Mouse (Mus musculus): ENCODE measurements around the gene Rps10. TPM values are rescaled to one million over a fixed set of nuclear protein-coding genes. Genes with fewer than 3 reads are reported as not detected.

Gene Rps10
- polyA plus RNA-seq, 2 experiments = 1,160 to 1,839 TPM

DNA sequence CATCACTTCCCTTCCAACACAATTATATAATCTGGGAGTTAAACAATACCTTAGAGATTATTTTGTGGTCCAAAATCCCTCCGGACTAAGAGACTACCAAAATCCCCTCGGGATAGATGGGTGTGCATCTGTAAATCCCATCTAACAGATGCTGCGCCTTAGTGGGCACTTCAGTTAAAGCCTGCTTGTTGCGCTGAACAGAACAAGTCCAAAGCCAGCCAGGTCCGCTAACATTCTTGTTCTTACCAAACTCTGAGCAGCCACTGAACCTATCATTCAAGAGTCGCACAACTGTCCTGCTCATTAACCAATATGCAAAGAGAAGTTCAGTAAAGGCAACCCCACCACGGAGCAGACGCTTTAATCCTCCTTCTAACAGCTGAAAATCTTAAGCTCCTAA, 15.3 kb downstream of the Rps10 start:
- H3K27ac ChIP-seq (replicated peaks; ENCODE audit: low read depth, low read length) = no peak overlapping the region
- peak overlapping the region; percentile 99 for H3K9ac ChIP-seq (ENCODE audit: low read depth, low read length, severe bottlenecking)
- ATAC-seq (ENCODE audit: low FRiP score, low read depth) = no peak

DNA sequence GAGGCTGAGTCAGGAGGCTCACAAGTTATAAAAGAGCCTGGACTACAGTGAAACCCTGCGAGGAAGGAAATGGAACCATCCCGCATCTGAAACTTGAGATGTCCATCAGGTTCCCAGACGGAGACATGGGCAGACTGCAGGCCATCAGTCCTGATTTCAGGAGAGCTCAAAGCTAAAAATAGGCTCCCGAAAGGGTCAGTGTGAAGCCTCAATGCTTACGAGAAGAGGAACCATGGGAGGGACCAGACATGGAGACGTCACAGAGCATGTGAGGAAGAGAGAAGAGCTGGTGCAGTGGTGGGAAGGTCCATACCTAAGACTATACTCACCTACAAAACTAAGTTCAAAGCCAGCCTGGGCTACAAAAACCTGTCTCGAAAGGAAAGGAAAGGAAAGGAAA, 21.1 kb downstream of the Rps10 start:
- peaks cover 6% of the 10 kb centered on the region for H3K9me3 ChIP-seq (ENCODE audit: control insufficient read depth, low read length)
- H3K4me2 ChIP-seq (replicated peaks; ENCODE audit: low read depth, low read length, severe bottlenecking) = no peak overlapping the region
- DNase-seq (ENCODE audit: low spot score) (no peak), ATAC-seq (ENCODE audit: low FRiP score, low read depth) (no peak)
- H3K4me3 ChIP-seq (replicated peaks; ENCODE audit: low read length) = no peak overlapping the region
- WGBS = 71% methylated on average over 7 of the region's 7 CpGs
- no peaks in the 10 kb centered on the region for H3K27me3 ChIP-seq (ENCODE audit: control insufficient read depth, insufficient read depth, low read length)
- H3K36me3 ChIP-seq (ENCODE audit: control insufficient read depth, insufficient read depth, low read length) = peaks cover 2% of the 10 kb centered on the region; the same call in 1 of the 2 replicates
- TF ChIP-seq POLR2A (IDR thresholded peaks at IDR 0.05; ENCODE audit: borderline replicate concordance, extremely low read depth, insufficient read depth, insufficient read length) = no peak
- H3K9ac ChIP-seq (ENCODE audit: low read depth, low read length, severe bottlenecking) = no peak overlapping the region
- peaks cover 24% of the 10 kb centered on the region for H3K4me1 ChIP-seq (ENCODE audit: control insufficient read depth, insufficient read depth, low read length)
- no peak overlapping the region for H3K27ac ChIP-seq (replicated peaks; ENCODE audit: low read depth, low read length)

More for the DNA sequence above, 15.3 kb downstream of the Rps10 start:
- peak overlapping the region; percentile 83 for H3K4me2 ChIP-seq (replicated peaks; ENCODE audit: low read depth, low read length, severe bottlenecking)
- peaks cover 6% of the 10 kb centered on the region for H3K9me3 ChIP-seq (ENCODE audit: control insufficient read depth, low read length)
- no peak for TF ChIP-seq POLR2A (IDR thresholded peaks at IDR 0.05; ENCODE audit: borderline replicate concordance, extremely low read depth, insufficient read depth, insufficient read length)
- no peaks in the 10 kb centered on the region for H3K27me3 ChIP-seq (ENCODE audit: control insufficient read depth, insufficient read depth, low read length)
- WGBS = 41% methylated on average over 8 of the region's 8 CpGs
- peak overlapping the region; percentile 97 for H3K4me3 ChIP-seq (replicated peaks; ENCODE audit: low read length)
- peaks cover 24% of the 10 kb centered on the region for H3K4me1 ChIP-seq (ENCODE audit: control insufficient read depth, insufficient read depth, low read length)
- no peak for DNase-seq (ENCODE audit: low spot score)
- H3K36me3 ChIP-seq (ENCODE audit: control insufficient read depth, insufficient read depth, low read length) = 0 out of 2 replicates have a peak, but pooled peaks cover 2% of the 10 kb centered on the region

GRCm38 (mm10) chr17:27613016-27613415, 23.5 kb downstream of the Rps10 start:
- Histone ChIP-seq H3K9me3 (ENCODE audit: control insufficient read depth, low read length) (peaks cover 6% of the 10 kb centered on the region), H3K4me3 (replicated peaks; ENCODE audit: low read length) (no peak overlapping the region), H3K36me3 (ENCODE audit: control insufficient read depth, insufficient read depth, low read length) (peaks cover 7% of the 10 kb centered on the region; the same call in 1 of the 2 replicates), H3K27me3 (ENCODE audit: control insufficient read depth, insufficient read depth, low read length) (no peaks in the 10 kb centered on the region), H3K4me1 (ENCODE audit: control insufficient read depth, insufficient read depth, low read length) (peaks cover 25% of the 10 kb centered on the region; the same call in 1 of the 2 replicates), H3K4me2 (replicated peaks; ENCODE audit: low read depth, low read length, severe bottlenecking) (no peak overlapping the region), H3K9ac (ENCODE audit: low read depth, low read length, severe bottlenecking) (no peak overlapping the region), H3K27ac (replicated peaks; ENCODE audit: low read depth, low read length) (no peak overlapping the region)
- TF ChIP-seq POLR2A (IDR thresholded peaks at IDR 0.05; ENCODE audit: borderline replicate concordance, extremely low read depth, insufficient read depth, insufficient read length) = no peak
- DNase-seq (ENCODE audit: low spot score) (no peak), ATAC-seq (ENCODE audit: low FRiP score, low read depth) (no peak)
- 83% methylated on average over 4 of the region's 4 CpGs for WGBS

GRCm38 (mm10) chr17:27611994-27612393, 24.5 kb downstream of the Rps10 start:
- no peaks in the 10 kb centered on the region for H3K27me3 ChIP-seq (ENCODE audit: control insufficient read depth, insufficient read depth, low read length)
- ATAC-seq (ENCODE audit: low FRiP score, low read depth) = no peak
- H3K4me3 ChIP-seq (replicated peaks; ENCODE audit: low read length) = no peak overlapping the region

GRCm38 (mm10) chr17:27611519-27611884, 25.0 kb downstream of the Rps10 start:
- Histone ChIP-seq H3K36me3 (ENCODE audit: control insufficient read depth, insufficient read depth, low read length) (peaks cover 5% of the 10 kb centered on the region; the same call in 1 of the 2 replicates), H3K9ac (ENCODE audit: low read depth, low read length, severe bottlenecking) (no peak overlapping the region), H3K27ac (replicated peaks; ENCODE audit: low read depth, low read length) (no peak overlapping the region), H3K4me1 (ENCODE audit: control insufficient read depth, insufficient read depth, low read length) (peaks cover 25% of the 10 kb centered on the region; the same call in 1 of the 2 replicates), H3K27me3 (ENCODE audit: control insufficient read depth, insufficient read depth, low read length) (no peaks in the 10 kb centered on the region), H3K4me3 (replicated peaks; ENCODE audit: low read length) (no peak overlapping the region), H3K4me2 (replicated peaks; ENCODE audit: low read depth, low read length, severe bottlenecking) (no peak overlapping the region), H3K9me3 (ENCODE audit: control insufficient read depth, low read length) (no peaks in the 10 kb centered on the region)
- DNase-seq (ENCODE audit: low spot score) (no peak), ATAC-seq (ENCODE audit: low FRiP score, low read depth) (no peak)
- TF ChIP-seq POLR2A (IDR thresholded peaks at IDR 0.05; ENCODE audit: borderline replicate concordance, extremely low read depth, insufficient read depth, insufficient read length) = no peak
- 68% methylated on average over 3 of the region's 3 CpGs for WGBS

More at GRCm38 (mm10) chr17:27611994-27612393, 24.5 kb downstream of the Rps10 start:
- TF ChIP-seq POLR2A (IDR thresholded peaks at IDR 0.05; ENCODE audit: borderline replicate concordance, extremely low read depth, insufficient read depth, insufficient read length) = no peak
- Histone ChIP-seq H3K9me3 (ENCODE audit: control insufficient read depth, low read length) (no peaks in the 10 kb centered on the region), H3K4me1 (ENCODE audit: control insufficient read depth, insufficient read depth, low read length) (peaks cover 25% of the 10 kb centered on the region; the same call in 1 of the 2 replicates), H3K36me3 (ENCODE audit: control insufficient read depth, insufficient read depth, low read length) (peaks cover 5% of the 10 kb centered on the region; the same call in 1 of the 2 replicates), H3K4me2 (replicated peaks; ENCODE audit: low read depth, low read length, severe bottlenecking) (no peak overlapping the region), H3K9ac (ENCODE audit: low read depth, low read length, severe bottlenecking) (no peak overlapping the region), H3K27ac (replicated peaks; ENCODE audit: low read depth, low read length) (no peak overlapping the region)
- DNase-seq (ENCODE audit: low spot score) = no peak
- 88% methylated on average over 5 of the region's 5 CpGs for WGBS
